Mouse (Mus musculus): Measurements from ENCODE around the gene Slc35f5. TPM values are rescaled to one million over a fixed set of nuclear protein-coding genes. Genes with fewer than 3 reads are reported as not detected.

Slc35f5 gene
- polyA plus RNA-seq, 2 experiments = 12.4 to 21.5 TPM

DNA sequence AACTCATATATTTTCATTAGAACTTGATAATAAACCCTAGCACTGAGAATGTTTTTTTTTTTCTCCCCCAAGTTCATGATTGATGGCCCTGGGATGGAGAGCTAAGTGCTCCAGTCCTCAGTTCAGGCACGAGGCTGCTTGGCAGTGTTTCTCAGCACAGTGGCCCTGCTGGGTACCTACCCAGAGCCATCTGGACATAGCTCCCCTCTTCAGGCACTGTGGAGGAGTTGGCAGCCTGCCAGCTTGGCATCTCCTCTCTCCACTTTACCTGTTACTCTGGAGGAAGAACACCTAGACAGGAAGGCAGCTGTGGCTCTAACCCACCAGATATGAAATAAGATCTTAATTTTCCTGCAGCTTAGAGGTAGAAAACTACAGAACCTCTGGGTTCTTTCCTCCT, 83.2 kb downstream of the Slc35f5 start:
- Histone ChIP-seq H3K9me3 (ENCODE audit: control insufficient read depth, low read length) (no peaks in the 10 kb centered on the region), H3K4me3 (ENCODE audit: insufficient read depth in 1 of 2, low read depth in 2 of 2, low read length in 2 of 2) (no peak overlapping the region), H3K36me3 (replicated peaks; ENCODE audit: control insufficient read depth, insufficient read depth, low read depth) (no peaks in the 10 kb centered on the region), H3K27ac (no peak overlapping the region), H3K4me2 (ENCODE audit: low read depth) (no peak overlapping the region), H3K9ac (replicated peaks) (no peak overlapping the region), H3K27me3 (ENCODE audit: control insufficient read depth, insufficient read depth, low read length) (no peaks in the 10 kb centered on the region), H3K4me1 (replicated peaks; ENCODE audit: control insufficient read depth in 2 of 2, insufficient read depth in 2 of 2, low read length in 1 of 2) (no peaks in the 10 kb centered on the region)
- no peak for DNase-seq (ENCODE audit: low read depth in 3 of 3, low spot score in 3 of 3)
- TF ChIP-seq CTCF (IDR thresholded peaks at IDR 0.05; ENCODE audit: low read depth) = no peak
- no peak for TF ChIP-seq EP300 (IDR thresholded peaks at IDR 0.05; ENCODE audit: low read depth)
- no peak for ATAC-seq (ENCODE audit: insufficient read depth)
- 36% methylated on average over 1 of the region's 1 CpGs for WGBS (ENCODE audit: insufficient replicate concordance)

Other genes with a start within 250 kb of the Slc35f5 start
- gene Actr3, start 124.9 kb upstream of the Slc35f5 start, polyA plus RNA-seq (2012; rRNA removed) = 28.9 and 41.4 TPM in 2 replicates
- gene Actr3, start 124.9 kb upstream of the Slc35f5 start, polyA plus RNA-seq (2014; fragmentation: Nextera tagmentation; extraction: Ambion mirVana) = 109 TPM in 2 replicates
- 2.2 and 2.4 TPM in 2 replicates for gene Gpr39, start 116.4 kb downstream of the Slc35f5 start, polyA plus RNA-seq (2012; rRNA removed)
- 2.8 and 3.0 TPM in 2 replicates for gene Gpr39, start 116.4 kb downstream of the Slc35f5 start, polyA plus RNA-seq (2014; fragmentation: Nextera tagmentation; extraction: Ambion mirVana)